Mouse (Mus musculus) forebrain, embryonic 16.5 days (tissue): ENCODE measurements around the gene Grcc10. TPM values are rescaled to one million over a fixed set of nuclear protein-coding genes. Genes with fewer than 3 reads are reported as not detected.
A peak's percentile ranks its signal among the peaks of the same experiment; 100 is the strongest.

Source experiments
- ATAC-seq: fragments of 200-750 bp; cut with Nextera tagmentation; 2 replicates; pipeline ENCODE4 v1.8.0; 2017; ENCODE audit warnings: mild to moderate bottlenecking, moderate library complexity
- H3K27ac ChIP-seq: fragments of 300-500 bp; sonication (generic); 2 replicates; pipeline ENCODE4 v1.5.1; 2014; ENCODE audit warnings: low read length, control low read depth
- H3K27me3 ChIP-seq: fragments of 300-500 bp; sonication (generic); replicated peaks from 2 replicates; pipeline ENCODE4 v1.6.1; 2014; ENCODE audit warnings: low read length; ENCODE audit not compliant: control insufficient read depth, insufficient read depth
- H3K36me3 ChIP-seq: fragments of 300-500 bp; sonication (generic); 2 replicates; pipeline ENCODE4 v1.6.1; 2014; ENCODE audit not compliant: control insufficient read depth, insufficient read depth
- H3K4me1 ChIP-seq: fragments of 300-500 bp; sonication (generic); replicated peaks from 2 replicates; pipeline ENCODE4 v1.6.1; 2014; ENCODE audit warnings: low read length; ENCODE audit not compliant: control insufficient read depth, insufficient read depth
- H3K4me2 ChIP-seq: fragments of 300-500 bp; sonication (generic); 2 replicates; pipeline ENCODE4 v1.6.1; 2014; ENCODE audit warnings: mild to moderate bottlenecking, low read length, control low read depth
- H3K4me3 ChIP-seq: fragments of 300-500 bp; sonication (generic); replicated peaks from 2 replicates; pipeline ENCODE4 v1.5.1; 2014; ENCODE audit warnings: mild to moderate bottlenecking, low read length, control low read depth
- H3K9ac ChIP-seq: fragments of 300-500 bp; sonication (generic); replicated peaks from 2 replicates; pipeline ENCODE4 v1.6.1; 2014; ENCODE audit warnings: low read depth, low read length, control low read depth
- H3K9me3 ChIP-seq: fragments of 300-500 bp; sonication (generic); 2 replicates; pipeline ENCODE4 v1.6.1; 2016; ENCODE audit warnings: low read length; ENCODE audit not compliant: control insufficient read depth
- WGBS: fragments of 180-500 bp; shearing (Covaris S2); extraction: QIAGEN DNeasy Blood & Tissue Kit; methylation state at CpG from one replicate; pipeline ENCODE4 v1.1.7; 2014; 5-methylcytosine and 5-hydroxymethylcytosine counted together
- polyA plus RNA-seq: library from polyadenylated mRNA; unstranded; fragments of >200 nt; fragmentation: Nextera tagmentation; extraction: Ambion mirVana; gene quantifications from 2 replicates; pipeline ENCODE4 v1.2.1, GENCODE M21; 2015

Gene Grcc10
- polyA plus RNA-seq, 1 experiment from 2014 or later = 614 TPM

- no peaks in the 10 kb centered on the region for H3K27me3 ChIP-seq
- peak overlapping the region; percentile 54 for H3K4me2 ChIP-seq
- peak; percentile 27 for ATAC-seq
- WGBS = 20% methylated on average over 5 of the region's 5 CpGs
- peak overlapping the region; percentile 64 for H3K4me3 ChIP-seq
- no peaks in the 10 kb centered on the region for H3K36me3 ChIP-seq
- H3K4me1 ChIP-seq = peaks cover 43% of the 10 kb centered on the region
- peak overlapping the region; percentile 95 for H3K27ac ChIP-seq
- H3K9me3 ChIP-seq = no peaks in the 10 kb centered on the region
- peak overlapping the region; percentile 82 for H3K9ac ChIP-seq
Observed at GRCm38 (mm10) chr6:124757909-124758848, 17.0 kb upstream of the Grcc10 start.

- ATAC-seq = no peak
- Histone ChIP-seq H3K4me3 (peak overlapping the region; percentile 64), H3K9me3 (no peaks in the 10 kb centered on the region), H3K27ac (peak overlapping the region; percentile 95), H3K4me1 (peaks cover 43% of the 10 kb centered on the region), H3K9ac (peak overlapping the region; percentile 82), H3K36me3 (no peaks in the 10 kb centered on the region), H3K27me3 (no peaks in the 10 kb centered on the region), H3K4me2 (peak overlapping the region; percentile 54)
- 5% methylated on average over 5 of the region's 5 CpGs for WGBS
Observed at GRCm38 (mm10) chr6:124757351-124757880, 16.2 kb upstream of the Grcc10 start.

- Histone ChIP-seq H3K4me1 (peaks cover 43% of the 10 kb centered on the region), H3K4me3 (peak overlapping the region; percentile 64), H3K9me3 (no peaks in the 10 kb centered on the region), H3K27ac (peak overlapping the region; percentile 95), H3K36me3 (no peaks in the 10 kb centered on the region), H3K27me3 (no peaks in the 10 kb centered on the region), H3K9ac (peak overlapping the region; percentile 82), H3K4me2 (peak overlapping the region; percentile 54)
- peak; percentile 72 for ATAC-seq
- 1% methylated on average over 47 of the region's 54 CpGs for WGBS
Observed at GRCm38 (mm10) chr6:124756652-124757350, 15.6 kb upstream of the Grcc10 start.

- Histone ChIP-seq H3K27ac (peak within 1 kb of the TSS; percentile 95), H3K36me3 (no peaks in the 10 kb centered on the region), H3K9me3 (no peaks in the 10 kb centered on the region), H3K4me1 (peaks cover 43% of the 10 kb centered on the region), H3K9ac (peak within 1 kb of the TSS; percentile 82), H3K4me2 (peak within 1 kb of the TSS; percentile 57), H3K4me3 (peak within 1 kb of the TSS; percentile 64), H3K27me3 (no peaks in the 10 kb centered on the region)
- ATAC-seq = peak; percentile 57
- 0% methylated on average over 36 of the region's 100 CpGs for WGBS
Observed at GRCm38 (mm10) chr6:124755831-124756595, 14.8 kb upstream of the Grcc10 start, which contains the start of the genes Gm45234 and Atn1. TSS of gene Gm45234 (minus strand) at chr6:124756021. TSS of gene Atn1 (minus strand) at chr6:124756524.

- peaks cover 43% of the 10 kb centered on the region for H3K4me1 ChIP-seq
- peak overlapping the region; percentile 64 for H3K4me3 ChIP-seq
- 0% methylated on average over 3 of the region's 3 CpGs for WGBS
Observed at GRCm38 (mm10) chr6:124755306-124755705, 14.1 kb upstream of the Grcc10 start.

GRCm38 (mm10) chr6:124753861-124754260 is 12.7 kb upstream of the Grcc10 start:
- 95% methylated on average over 2 of the region's 2 CpGs for WGBS
- Histone ChIP-seq H3K9me3 (no peaks in the 10 kb centered on the region), H3K4me1 (peaks cover 40% of the 10 kb centered on the region), H3K27ac (no peak overlapping the region), H3K36me3 (0 out of 2 replicates have a peak, but pooled peaks cover 3% of the 10 kb centered on the region), H3K27me3 (no peaks in the 10 kb centered on the region), H3K9ac (no peak overlapping the region), H3K4me2 (no peak overlapping the region), H3K4me3 (no peak overlapping the region)
- no peak for ATAC-seq

More at GRCm38 (mm10) chr6:124755306-124755705, 14.1 kb upstream of the Grcc10 start:
- ATAC-seq = no peak
- Histone ChIP-seq H3K27me3 (no peaks in the 10 kb centered on the region), H3K9ac (peak overlapping the region; percentile 82), H3K27ac (peak overlapping the region; percentile 95), H3K4me2 (peak overlapping the region; percentile 57), H3K36me3 (no peaks in the 10 kb centered on the region), H3K9me3 (no peaks in the 10 kb centered on the region)

- Histone ChIP-seq H3K27ac (no peak overlapping the region), H3K9ac (no peak overlapping the region), H3K27me3 (no peaks in the 10 kb centered on the region), H3K9me3 (no peaks in the 10 kb centered on the region), H3K36me3 (peaks cover 10% of the 10 kb centered on the region), H3K4me3 (no peak overlapping the region), H3K4me2 (no peak overlapping the region), H3K4me1 (peaks cover 29% of the 10 kb centered on the region)
- WGBS = 87% methylated on average over 8 of the region's 8 CpGs
- ATAC-seq = no peak
Observed at GRCm38 (mm10) chr6:124750405-124750804, 9.2 kb upstream of the Grcc10 start.

GRCm38 (mm10) chr6:124746654-124747632 is 5.8 kb upstream of the Grcc10 start:
- WGBS = 83% methylated on average over 7 of the region's 7 CpGs
- Histone ChIP-seq H3K36me3 (peaks cover 15% of the 10 kb centered on the region), H3K9me3 (no peaks in the 10 kb centered on the region), H3K27me3 (no peaks in the 10 kb centered on the region), H3K9ac (no peak overlapping the region), H3K4me2 (peak overlapping the region; percentile 75), H3K4me1 (peaks cover 18% of the 10 kb centered on the region), H3K4me3 (peak overlapping the region; percentile 50; the same call in 1 of the 2 replicates), H3K27ac (no peak overlapping the region)
- no peak for ATAC-seq
